Mouse (Mus musculus): ENCODE results near the gene Arglu1. TPM values are rescaled to one million over a fixed set of nuclear protein-coding genes. Genes with fewer than 3 reads are reported as not detected.

The Arglu1 gene
- polyA plus RNA-seq, 2 experiments from 2014 or later: 162 to 193 TPM

GRCm38 (mm10) chr8:8658426-8659224, 31.7 kb downstream of the Arglu1 start:
- no peak for ATAC-seq

GRCm38 (mm10) chr8:8657692-8658355, 32.5 kb downstream of the Arglu1 start:
- no peak for ATAC-seq

- ATAC-seq: no peak
These were observed 33.5 kb downstream of the Arglu1 start for GRCm38 (mm10) chr8:8656578-8657441.

DNA sequence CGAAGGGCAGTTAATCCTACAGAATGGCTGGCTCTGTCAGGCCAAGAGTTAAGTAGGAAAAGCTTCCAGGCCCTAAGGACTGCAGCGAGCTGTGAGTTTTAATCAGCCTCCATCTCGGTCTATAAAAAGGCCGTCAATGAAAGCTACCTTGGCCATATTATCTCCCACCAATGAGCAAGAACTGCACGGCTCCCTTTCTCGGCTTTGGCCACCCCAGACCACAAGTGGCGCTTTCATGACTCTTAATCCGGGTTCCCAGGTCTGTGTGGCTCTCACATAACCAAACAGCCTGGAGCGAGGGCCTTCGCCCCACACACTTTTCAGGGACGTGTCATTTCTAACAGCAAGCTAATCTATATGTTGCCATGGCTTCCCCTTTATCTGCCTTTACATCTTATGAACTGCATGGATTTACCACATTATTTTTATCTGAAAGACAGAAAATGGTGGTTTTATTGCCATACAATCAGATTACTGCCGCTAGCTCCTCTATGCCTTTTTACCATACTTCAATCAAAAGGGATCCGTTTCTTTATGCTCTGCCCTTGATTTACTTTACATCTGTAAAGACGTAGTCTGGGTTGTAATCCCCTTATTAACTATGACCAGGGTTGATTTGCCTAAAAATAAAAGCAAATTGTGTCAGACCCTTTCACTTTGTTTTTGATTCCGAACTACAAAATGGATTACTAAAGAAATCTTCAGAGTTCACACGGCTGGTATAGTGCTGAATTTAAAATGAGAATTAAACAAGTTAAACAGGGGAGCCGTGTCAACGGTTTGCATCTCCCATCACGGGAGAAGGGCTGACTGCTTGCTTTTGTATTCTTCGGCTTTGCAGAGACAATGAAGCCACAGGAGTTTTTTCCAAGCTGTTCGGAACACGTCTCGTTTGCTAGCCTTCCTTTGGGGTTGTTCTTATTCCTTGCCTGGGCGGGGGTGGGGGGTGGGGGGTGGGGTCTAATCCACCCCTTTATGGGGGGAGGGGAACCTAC, 34.7 kb downstream of the Arglu1 start:
- ATAC-seq: no peak

DNA sequence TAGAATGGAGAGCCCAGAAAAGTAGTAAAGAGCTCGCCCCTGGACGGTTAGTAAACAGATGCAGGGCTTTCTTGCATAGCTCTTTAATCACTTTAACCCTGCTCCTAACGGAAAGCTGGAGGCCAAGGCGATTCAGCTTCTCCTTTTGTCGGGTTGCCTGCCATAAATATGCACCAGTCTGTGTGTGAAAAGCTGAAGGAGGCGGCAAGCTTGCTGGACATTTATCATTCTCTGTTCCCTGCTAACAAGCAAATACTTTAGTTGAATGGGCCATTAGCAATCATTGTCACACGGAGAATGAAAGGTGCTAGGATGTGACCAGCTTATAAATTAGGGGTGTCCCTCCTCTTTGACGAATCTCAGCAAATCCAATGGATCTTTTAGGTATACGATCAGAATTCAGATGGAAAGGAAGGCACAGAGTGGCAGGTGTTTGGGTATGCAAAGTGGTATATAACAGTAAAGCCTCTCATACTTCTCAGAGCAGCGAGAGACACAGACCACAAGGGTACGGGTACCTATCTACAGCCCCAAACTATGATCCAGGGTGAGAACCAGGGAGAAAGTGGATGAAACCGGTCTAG, 36.3 kb downstream of the Arglu1 start:
- no peak for ATAC-seq

GRCm38 (mm10) chr8:8653343-8653742, 37.0 kb downstream of the Arglu1 start:
- ATAC-seq: no peak

DNA sequence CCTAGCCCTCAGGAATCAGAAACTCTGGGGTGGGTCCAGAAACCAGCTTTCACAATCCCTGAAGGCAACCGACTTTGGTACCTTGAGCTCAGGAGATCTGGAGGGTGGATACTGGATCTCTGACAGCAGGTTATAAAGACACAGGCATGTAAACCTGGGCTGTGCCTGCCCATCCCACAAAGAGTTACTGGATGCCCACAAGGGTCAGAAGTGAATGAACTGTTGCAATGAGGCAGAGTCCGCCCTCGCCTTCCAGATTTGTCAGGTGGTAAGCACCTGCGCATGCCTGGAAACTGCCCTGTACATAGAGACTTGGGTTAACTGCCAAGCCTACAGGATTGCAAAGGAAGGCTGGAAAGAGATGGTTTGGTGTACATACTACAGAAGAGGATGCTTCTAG, 37.9 kb downstream of the Arglu1 start:
- ATAC-seq: no peak

- ATAC-seq: no peak
These were observed 40.4 kb downstream of the Arglu1 start for GRCm38 (mm10) chr8:8649944-8650343.

DNA sequence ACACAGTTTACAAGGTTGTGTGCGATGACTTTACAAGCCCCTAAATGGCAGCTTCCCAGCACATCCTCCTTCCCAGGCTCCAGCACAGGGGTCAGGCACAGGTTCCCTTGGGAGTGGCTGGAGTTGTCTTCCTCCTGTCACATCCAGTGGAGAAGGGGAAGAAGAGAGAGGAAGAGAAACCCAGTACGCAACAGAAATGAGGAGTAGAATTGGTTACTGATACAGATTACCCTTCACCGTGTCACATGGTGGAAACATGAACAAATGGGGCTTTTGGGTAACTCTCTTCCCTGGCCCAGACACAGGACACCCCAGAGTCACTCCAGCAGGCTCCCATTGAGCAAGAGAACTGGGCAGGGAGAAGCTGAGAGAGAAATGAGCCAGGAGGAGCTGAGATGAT, 40.8 kb downstream of the Arglu1 start:
- no peak for ATAC-seq

DNA sequence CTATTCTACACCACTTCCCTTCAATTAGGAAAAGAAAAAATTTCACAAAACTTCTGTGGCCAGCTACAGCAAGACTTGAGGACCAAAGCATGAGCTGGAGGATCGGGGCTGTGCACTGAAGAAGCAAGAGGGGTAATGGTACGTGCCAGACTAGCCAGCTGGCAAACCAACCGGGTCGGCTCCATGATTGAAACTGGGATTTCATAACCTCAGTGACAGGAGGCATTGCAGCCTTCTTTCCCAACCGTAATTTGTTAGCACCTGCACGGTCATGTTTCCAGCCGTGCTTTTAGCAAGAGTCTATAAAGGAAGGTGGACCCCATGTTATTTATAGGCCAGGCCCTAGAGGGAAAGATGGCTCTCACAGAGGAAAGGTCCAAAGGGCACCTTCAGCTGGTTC, 41.6 kb downstream of the Arglu1 start:
- no peak for ATAC-seq

GRCm38 (mm10) chr8:8647824-8648223, 42.5 kb downstream of the Arglu1 start:
- no peak for ATAC-seq

DNA sequence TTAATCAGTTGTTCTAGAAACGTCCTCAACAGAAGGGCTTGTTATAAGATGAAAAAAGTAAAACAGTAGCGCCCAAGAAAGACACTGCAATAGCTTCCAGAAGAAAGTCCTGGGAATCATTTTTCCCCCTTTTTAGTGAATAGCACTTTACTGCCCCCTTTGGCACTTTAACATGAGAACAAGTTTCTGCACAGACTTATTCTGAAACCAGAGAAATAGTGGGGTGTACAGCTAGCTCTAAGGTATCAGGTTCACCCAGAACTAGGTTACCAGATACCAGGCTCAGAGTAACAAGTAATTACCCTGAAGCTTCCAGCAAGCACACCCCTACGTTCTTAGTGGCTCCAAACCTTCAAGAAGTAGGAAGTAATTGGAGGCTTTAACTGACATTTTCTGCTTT, 43.0 kb downstream of the Arglu1 start:
- ATAC-seq: no peak

DNA sequence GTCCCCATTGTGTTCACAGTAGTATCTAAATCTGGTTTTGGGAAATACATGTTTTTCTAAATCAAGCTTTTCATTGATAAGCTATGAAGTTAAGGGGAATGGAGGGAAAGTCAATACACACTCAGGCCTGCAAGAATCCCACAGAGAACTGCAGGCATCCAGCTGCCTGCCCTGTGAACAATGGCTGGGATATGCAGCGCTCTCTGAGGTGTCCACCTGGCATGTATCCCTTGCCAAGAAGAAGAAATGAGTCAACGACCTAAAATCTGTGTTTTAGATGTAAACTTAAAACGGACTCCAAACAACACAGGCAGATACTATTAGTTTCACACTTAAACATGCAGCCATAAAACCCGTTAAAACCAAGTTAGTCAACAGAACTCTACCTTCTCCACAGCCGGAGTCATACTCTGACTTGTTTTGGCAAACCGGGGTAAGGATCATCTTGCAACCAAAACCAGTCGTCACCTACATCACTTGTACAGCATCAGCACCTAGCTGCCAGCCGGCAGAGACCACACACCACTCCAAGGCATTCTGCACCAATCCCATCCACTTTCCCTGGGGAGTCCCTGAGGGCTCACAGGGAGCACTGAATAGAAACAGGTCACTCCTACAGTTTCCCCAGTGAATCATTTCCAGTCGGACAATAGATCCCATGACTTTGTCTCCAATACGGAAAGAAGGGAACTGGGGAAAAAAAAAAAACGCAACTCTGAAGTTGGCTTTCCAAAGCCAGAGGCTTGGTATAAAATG, 46.0 kb downstream of the Arglu1 start:
- no peak for ATAC-seq

DNA sequence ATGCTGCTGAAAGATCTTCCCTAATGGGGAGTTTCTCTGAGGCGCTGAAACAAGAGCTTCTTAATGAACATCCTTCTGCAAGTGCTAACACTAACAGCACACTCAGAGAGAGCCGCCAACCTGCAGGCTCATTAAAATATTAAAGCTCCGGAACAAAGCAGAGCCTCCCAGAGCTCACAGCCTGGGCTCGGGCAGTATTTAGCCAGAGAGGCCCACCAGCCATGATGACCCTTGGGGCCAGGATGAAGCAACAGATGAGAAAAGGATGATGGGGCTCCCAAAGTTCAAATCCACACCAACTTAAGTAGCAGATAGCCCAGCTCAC, 50.1 kb downstream of the Arglu1 start:
- ATAC-seq: no peak

GRCm38 (mm10) chr8:8639569-8640263, 50.6 kb downstream of the Arglu1 start:
- no peak for ATAC-seq

GRCm38 (mm10) chr8:8631394-8631793, 58.9 kb downstream of the Arglu1 start:
- no peak for ATAC-seq

DNA sequence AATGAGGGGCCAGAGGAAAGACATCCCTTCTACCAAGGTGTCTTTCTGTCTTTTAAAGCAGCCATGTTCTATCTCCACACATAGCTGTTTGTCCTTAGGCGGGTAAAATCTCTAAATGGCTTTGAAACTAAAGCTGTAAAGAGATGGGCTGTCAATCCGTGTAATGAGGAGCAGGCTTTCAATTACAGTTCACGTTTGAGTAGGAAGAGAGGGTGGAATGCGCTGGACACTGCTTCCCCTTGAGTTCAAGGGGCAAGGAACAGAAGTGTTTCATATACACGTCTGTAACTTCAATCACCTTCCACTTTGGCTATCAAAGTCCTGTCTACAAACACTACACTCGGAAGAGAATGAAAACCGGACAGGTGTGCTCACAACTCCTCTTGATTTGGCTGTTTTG, 66.3 kb downstream of the Arglu1 start:
- no peak for ATAC-seq

DNA sequence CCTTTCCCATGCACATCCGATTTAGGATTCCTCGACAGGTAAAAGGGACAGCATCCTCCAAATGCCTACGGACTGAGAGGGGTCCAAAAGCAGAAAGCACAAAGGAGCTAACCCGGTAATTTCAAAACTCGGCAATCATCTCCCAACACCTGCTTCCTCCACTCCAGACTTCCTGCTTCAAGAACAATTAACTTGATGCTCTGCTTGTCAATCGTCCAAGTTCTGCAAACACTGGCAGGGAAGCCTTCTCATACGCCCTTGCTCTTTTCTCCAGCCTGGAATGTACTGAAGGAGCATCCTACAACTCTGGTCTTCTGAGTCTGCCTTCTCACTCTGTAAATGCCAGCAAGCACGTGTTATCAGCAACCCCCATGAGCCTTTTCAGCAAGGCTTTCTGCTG, 66.8 kb downstream of the Arglu1 start:
- no peak for ATAC-seq

DNA sequence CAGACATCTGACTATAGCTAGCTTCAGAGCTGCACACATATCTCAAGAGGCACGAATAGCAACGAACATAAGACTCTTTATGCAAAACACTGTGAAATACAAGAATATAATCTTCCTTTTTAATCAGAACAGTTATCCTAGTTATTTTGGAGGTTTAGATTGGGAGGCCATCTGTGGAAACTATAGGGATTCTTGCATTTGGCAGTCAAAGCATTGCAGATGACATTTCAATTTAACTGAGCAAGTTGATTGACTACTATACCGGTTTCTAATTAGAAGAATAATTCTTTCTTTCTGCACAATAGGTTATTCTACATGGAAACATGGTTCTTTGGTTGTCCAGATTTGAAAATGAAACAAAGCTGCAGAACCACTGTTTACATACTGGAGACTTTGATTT, 67.8 kb downstream of the Arglu1 start:
- ATAC-seq: no peak

DNA sequence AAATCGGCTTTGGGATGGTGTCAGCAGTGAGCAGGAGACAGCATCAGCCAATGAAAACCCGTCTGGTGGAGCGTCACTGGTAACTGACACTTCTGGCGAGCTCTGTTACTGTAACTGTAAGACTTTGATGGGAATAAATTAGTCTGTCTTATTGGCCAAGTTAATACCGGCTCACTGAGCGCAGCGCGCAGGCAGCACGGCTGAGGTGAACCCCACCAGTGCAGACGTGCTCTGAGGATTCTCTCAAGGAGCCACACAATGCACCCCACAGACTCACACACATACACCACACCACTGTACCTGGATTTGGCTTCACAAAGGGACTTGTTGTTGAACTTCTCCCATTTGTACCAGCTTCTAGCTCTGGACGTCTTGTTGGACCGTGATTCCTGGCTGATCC, 68.3 kb downstream of the Arglu1 start:
- ATAC-seq: no peak
